Mouse (Mus musculus): ENCODE measurements at regions not wholly inside any gene's neighbourhood (a gene's known extent, or its start where the extent isn't known, plus 50 kb on each side); places are given as distances from the start of the nearest gene placed in this dataset.

DNA sequence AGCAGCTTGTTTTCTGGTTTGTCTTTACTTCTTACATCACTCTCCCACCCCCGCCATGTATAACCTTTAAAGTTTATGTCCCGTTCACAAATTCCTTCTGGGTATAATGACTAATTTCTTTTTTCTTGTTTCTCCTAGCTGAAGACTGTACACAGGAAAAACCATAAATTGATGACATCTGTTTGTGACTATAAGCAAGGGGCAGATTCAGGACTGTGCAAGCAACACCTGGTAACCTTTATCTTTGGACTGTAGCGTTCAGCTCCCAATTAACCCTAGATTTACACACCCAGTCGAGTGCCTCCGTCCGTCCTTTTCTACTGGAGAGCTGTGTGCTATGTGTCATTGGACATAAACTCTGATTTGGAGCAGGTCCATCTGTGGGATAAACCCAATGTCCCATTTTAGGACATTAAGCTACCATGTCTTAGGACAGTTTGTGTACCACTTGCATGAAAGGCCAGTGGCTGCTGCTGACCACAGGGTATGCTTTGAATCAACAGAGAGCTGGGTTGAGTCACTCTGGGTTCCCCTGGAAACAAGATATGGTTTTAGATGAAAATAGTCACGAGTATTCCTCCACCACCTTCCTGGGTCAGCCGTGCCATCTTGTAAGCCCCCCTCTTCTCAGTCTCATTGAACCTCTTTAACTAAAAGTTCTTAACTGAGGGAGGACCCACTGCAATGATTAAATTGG is 159.2 kb upstream of the Pgrmc2 start:
- no peak overlapping the region for H3ac ChIP-seq (ENCODE audit: control insufficient read depth, insufficient read length, low read depth)
- no peaks in the 10 kb centered on the region for H3K79me2 ChIP-seq (ENCODE audit: control insufficient read depth, insufficient read depth)
- H3K4me3 ChIP-seq (ENCODE audit: insufficient read depth, poor library complexity, severe bottlenecking), result no peak overlapping the region

DNA sequence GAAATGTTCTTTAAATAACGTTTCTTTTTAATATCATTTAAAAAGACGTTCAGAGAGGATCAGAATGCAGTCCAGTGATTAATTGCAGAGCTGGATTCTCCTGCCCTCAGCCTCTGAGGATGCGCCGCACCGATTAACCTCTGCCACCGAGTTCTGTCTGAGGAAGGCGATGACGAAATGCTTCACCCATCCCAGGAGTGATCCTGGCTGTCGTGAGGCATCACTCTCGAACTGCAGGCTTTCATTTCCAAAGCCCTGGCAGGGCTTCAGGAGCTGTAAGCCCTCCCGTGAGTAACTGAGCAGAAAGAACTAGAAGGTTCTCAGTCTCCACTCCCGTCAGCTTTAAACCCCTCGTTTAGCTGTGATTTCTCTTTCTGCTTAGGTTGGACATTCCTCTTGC is 157.0 kb upstream of the Pgrmc2 start:
- TF ChIP-seq MYOD1 (IDR thresholded peaks at IDR 0.05; ENCODE audit: control insufficient read depth, insufficient read length, low read depth) (no peak), FOSL1 (IDR thresholded peaks at IDR 0.05; ENCODE audit: insufficient read depth, low read length, poor library complexity, severe bottlenecking) (no peak), MAX (IDR thresholded peaks at IDR 0.05) (no peak), CTCF (IDR thresholded peaks at IDR 0.05; ENCODE audit: control insufficient read depth, insufficient read depth, insufficient read length) (no peak), MYOG (IDR thresholded peaks at IDR 0.05; ENCODE audit: control insufficient read depth, extremely low read depth, insufficient read length) (no peak), CEBPB (IDR thresholded peaks at IDR 0.05; ENCODE audit: low read depth) (no peak), USF1 (IDR thresholded peaks at IDR 0.05; ENCODE audit: low read depth) (no peak)
- H3K79me2 ChIP-seq (ENCODE audit: control insufficient read depth, insufficient read depth), result no peaks in the 10 kb centered on the region
- no peaks in the 10 kb centered on the region for H3K36me3 ChIP-seq (ENCODE audit: control insufficient read depth, insufficient read depth)
- no peak overlapping the region for H3K4me3 ChIP-seq (ENCODE audit: insufficient read depth, poor library complexity, severe bottlenecking)
- H3K79me3 ChIP-seq (ENCODE audit: low read depth), result no peaks in the 10 kb centered on the region
- no peak overlapping the region for H3ac ChIP-seq (ENCODE audit: control insufficient read depth, insufficient read length, low read depth)
- H3K27me3 ChIP-seq (ENCODE audit: control insufficient read depth, insufficient read depth, insufficient read length), result no peaks in the 10 kb centered on the region

More for the DNA sequence above, 159.2 kb upstream of the Pgrmc2 start:
- Histone ChIP-seq H3K27me3 (ENCODE audit: control insufficient read depth, insufficient read depth, insufficient read length) (no peaks in the 10 kb centered on the region), H3K79me3 (ENCODE audit: low read depth) (no peaks in the 10 kb centered on the region), H3K36me3 (ENCODE audit: control insufficient read depth, insufficient read depth) (no peaks in the 10 kb centered on the region)
- TF ChIP-seq FOSL1 (IDR thresholded peaks at IDR 0.05; ENCODE audit: insufficient read depth, low read length, poor library complexity, severe bottlenecking) (peak; percentile 19), CEBPB (IDR thresholded peaks at IDR 0.05; ENCODE audit: low read depth) (no peak)

DNA sequence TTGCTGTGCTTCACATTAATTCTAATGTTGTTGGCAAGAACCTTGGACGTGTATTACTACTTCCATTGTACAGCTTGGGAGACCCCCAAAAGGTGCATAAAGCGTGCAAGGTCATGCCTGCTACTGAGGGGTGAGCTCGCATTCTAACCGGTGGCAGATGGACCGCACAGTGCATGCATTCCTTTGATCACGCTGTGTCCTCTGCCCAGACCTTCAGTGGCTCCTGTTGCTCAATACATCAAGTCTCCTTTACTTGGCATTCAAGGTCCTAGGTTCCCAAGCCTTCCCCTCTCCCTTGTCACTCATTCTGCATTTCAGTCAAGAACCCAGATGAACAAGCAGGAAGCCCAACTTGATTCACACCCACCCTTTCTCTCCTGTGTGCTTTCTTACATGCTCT is 156.4 kb upstream of the Pgrmc2 start:
- TF ChIP-seq USF1 (IDR thresholded peaks at IDR 0.05; ENCODE audit: low read depth), result no peak
- no peak for TF ChIP-seq FOSL1 (IDR thresholded peaks at IDR 0.05; ENCODE audit: insufficient read depth, low read length, poor library complexity, severe bottlenecking)
- no peak for TF ChIP-seq MAX (IDR thresholded peaks at IDR 0.05)
- no peak for TF ChIP-seq CTCF (IDR thresholded peaks at IDR 0.05; ENCODE audit: control insufficient read depth, insufficient read depth, insufficient read length)
- TF ChIP-seq MYOG (IDR thresholded peaks at IDR 0.05; ENCODE audit: control insufficient read depth, extremely low read depth, insufficient read length), result no peak
- no peak for TF ChIP-seq MYOD1 (IDR thresholded peaks at IDR 0.05; ENCODE audit: control insufficient read depth, insufficient read length, low read depth)
- no peak for TF ChIP-seq CEBPB (IDR thresholded peaks at IDR 0.05; ENCODE audit: low read depth)
- Histone ChIP-seq H3K79me3 (ENCODE audit: low read depth) (no peaks in the 10 kb centered on the region), H3K36me3 (ENCODE audit: control insufficient read depth, insufficient read depth) (no peaks in the 10 kb centered on the region), H3K27me3 (ENCODE audit: control insufficient read depth, insufficient read depth, insufficient read length) (no peaks in the 10 kb centered on the region), H3K4me3 (ENCODE audit: insufficient read depth, poor library complexity, severe bottlenecking) (no peak overlapping the region), H3ac (ENCODE audit: control insufficient read depth, insufficient read length, low read depth) (no peak overlapping the region), H3K79me2 (ENCODE audit: control insufficient read depth, insufficient read depth) (no peaks in the 10 kb centered on the region)

DNA sequence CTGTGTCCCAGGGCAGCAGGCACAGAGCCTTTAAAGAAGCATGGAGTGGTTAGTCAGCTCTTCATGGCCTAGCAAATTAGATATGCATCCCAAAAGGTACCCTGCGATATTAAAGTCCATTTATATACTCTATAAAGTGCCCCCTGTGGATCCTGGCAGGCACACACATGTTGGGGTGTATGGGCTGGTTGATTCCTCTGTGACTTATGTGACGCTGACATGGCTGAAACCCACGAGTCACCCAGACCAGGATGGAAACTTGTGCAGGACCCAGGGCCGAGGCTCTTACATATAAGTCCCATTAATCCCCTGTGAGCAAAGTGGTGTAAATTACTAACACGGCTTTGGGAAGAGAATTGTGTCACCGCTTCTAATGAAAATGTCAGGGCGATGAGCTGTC is 155.2 kb upstream of the Pgrmc2 start:
- Histone ChIP-seq H3K4me3 (ENCODE audit: insufficient read depth, poor library complexity, severe bottlenecking) (no peak overlapping the region), H3ac (ENCODE audit: control insufficient read depth, insufficient read length, low read depth) (no peak overlapping the region), H3K36me3 (ENCODE audit: control insufficient read depth, insufficient read depth) (no peaks in the 10 kb centered on the region), H3K27me3 (ENCODE audit: control insufficient read depth, insufficient read depth, insufficient read length) (no peaks in the 10 kb centered on the region), H3K79me3 (ENCODE audit: low read depth) (no peaks in the 10 kb centered on the region), H3K79me2 (ENCODE audit: control insufficient read depth, insufficient read depth) (no peaks in the 10 kb centered on the region)
- no peak for TF ChIP-seq MAX (IDR thresholded peaks at IDR 0.05)
- TF ChIP-seq MYOG (IDR thresholded peaks at IDR 0.05; ENCODE audit: control insufficient read depth, extremely low read depth, insufficient read length), result no peak
- TF ChIP-seq CTCF (IDR thresholded peaks at IDR 0.05; ENCODE audit: control insufficient read depth, insufficient read depth, insufficient read length), result no peak
- TF ChIP-seq MYOD1 (IDR thresholded peaks at IDR 0.05; ENCODE audit: control insufficient read depth, insufficient read length, low read depth), result no peak
- TF ChIP-seq CEBPB (IDR thresholded peaks at IDR 0.05; ENCODE audit: low read depth), result no peak
- no peak for TF ChIP-seq FOSL1 (IDR thresholded peaks at IDR 0.05; ENCODE audit: insufficient read depth, low read length, poor library complexity, severe bottlenecking)
- TF ChIP-seq USF1 (IDR thresholded peaks at IDR 0.05; ENCODE audit: low read depth), result no peak

DNA sequence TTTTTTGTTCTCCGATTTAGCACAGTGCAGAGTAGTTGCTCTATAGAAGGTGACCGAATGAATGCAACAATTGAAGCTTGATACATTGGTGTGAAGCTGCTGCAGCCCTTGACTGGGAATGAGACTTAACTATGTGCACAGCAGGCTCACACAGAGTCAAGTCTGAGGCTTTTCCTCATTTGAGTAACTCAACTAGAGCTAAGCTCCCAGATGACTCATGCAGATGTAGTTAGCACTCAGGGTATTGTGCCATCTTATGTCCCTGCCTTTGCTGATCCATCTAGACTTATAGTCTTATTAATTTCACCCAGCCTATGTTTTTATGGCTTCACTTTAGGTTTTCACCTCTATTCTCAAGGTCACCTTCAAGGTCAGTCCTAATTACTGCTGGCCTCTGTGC is 152.8 kb upstream of the Pgrmc2 start:
- Histone ChIP-seq H3ac (ENCODE audit: control insufficient read depth, insufficient read length, low read depth) (no peak overlapping the region), H3K27me3 (ENCODE audit: control insufficient read depth, insufficient read depth, insufficient read length) (no peaks in the 10 kb centered on the region), H3K36me3 (ENCODE audit: control insufficient read depth, insufficient read depth) (no peaks in the 10 kb centered on the region), H3K4me3 (ENCODE audit: insufficient read depth, poor library complexity, severe bottlenecking) (no peak overlapping the region), H3K79me2 (ENCODE audit: control insufficient read depth, insufficient read depth) (no peaks in the 10 kb centered on the region), H3K79me3 (ENCODE audit: low read depth) (no peaks in the 10 kb centered on the region)
- TF ChIP-seq MAX (IDR thresholded peaks at IDR 0.05) (no peak), CTCF (IDR thresholded peaks at IDR 0.05; ENCODE audit: control insufficient read depth, insufficient read depth, insufficient read length) (no peak), CEBPB (IDR thresholded peaks at IDR 0.05; ENCODE audit: low read depth) (no peak), FOSL1 (IDR thresholded peaks at IDR 0.05; ENCODE audit: insufficient read depth, low read length, poor library complexity, severe bottlenecking) (no peak), MYOD1 (IDR thresholded peaks at IDR 0.05; ENCODE audit: control insufficient read depth, insufficient read length, low read depth) (no peak)

DNA sequence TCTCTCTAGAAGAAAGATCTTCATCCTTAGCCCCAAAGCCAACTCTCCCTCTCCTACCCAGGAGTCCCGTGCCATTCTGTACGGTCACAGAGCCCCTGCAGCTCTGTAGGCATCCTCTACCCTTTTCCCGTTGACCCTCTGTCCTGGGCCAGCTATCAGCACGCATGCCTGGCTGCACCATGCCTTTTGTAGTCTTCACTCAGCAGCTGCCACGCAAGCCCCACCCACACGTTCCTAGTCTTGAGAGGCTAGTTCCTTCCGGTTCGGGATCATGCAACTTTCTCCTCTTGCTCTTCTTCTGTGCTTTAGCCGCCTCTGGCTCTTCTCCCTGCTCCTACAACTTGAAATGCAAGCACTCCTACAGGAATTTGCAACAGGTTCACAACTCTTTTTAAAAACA is 152.1 kb upstream of the Pgrmc2 start:
- Histone ChIP-seq H3K27me3 (ENCODE audit: control insufficient read depth, insufficient read depth, insufficient read length) (no peaks in the 10 kb centered on the region), H3K79me3 (ENCODE audit: low read depth) (no peaks in the 10 kb centered on the region), H3K79me2 (ENCODE audit: control insufficient read depth, insufficient read depth) (no peaks in the 10 kb centered on the region), H3K4me3 (ENCODE audit: insufficient read depth, poor library complexity, severe bottlenecking) (no peak overlapping the region), H3K36me3 (ENCODE audit: control insufficient read depth, insufficient read depth) (no peaks in the 10 kb centered on the region), H3ac (ENCODE audit: control insufficient read depth, insufficient read length, low read depth) (no peak overlapping the region)
- no peak for TF ChIP-seq CTCF (IDR thresholded peaks at IDR 0.05; ENCODE audit: control insufficient read depth, insufficient read depth, insufficient read length)
- no peak for TF ChIP-seq CEBPB (IDR thresholded peaks at IDR 0.05; ENCODE audit: low read depth)
- no peak for TF ChIP-seq MYOG (IDR thresholded peaks at IDR 0.05; ENCODE audit: control insufficient read depth, extremely low read depth, insufficient read length)

Data from C2C12 (cell line).